Mouse (Mus musculus) MEL (cell line): Measurements from ENCODE around the gene Hmga1. TPM values are rescaled to one million over a fixed set of nuclear protein-coding genes. Genes with fewer than 3 reads are reported as not detected.

Experiments
- DNase-seq: peaks from one replicate; pipeline ENCODE4 v3.0.0; 2011; ENCODE audit warnings: low read depth, low spot score
- H3K27ac ChIP-seq: 2 replicates; pipeline ENCODE4 v1.5.1; 2012; ENCODE audit warnings: low read depth, mild to moderate bottlenecking, control low read depth, low read length, moderate library complexity; ENCODE audit not compliant: control insufficient read depth
- H3K27me3 ChIP-seq, 2 experiments: fragments of 150-350 bp in 1 of 2; sonication (generic) in 1 of 2; 2 replicates each; pipeline ENCODE4 v1.6.1; 2012; ENCODE audit warnings: low read length in 2 of 2, mild to moderate bottlenecking in 2 of 2, improper control_type of control experiment in 1 of 2, moderate library complexity in 1 of 2; ENCODE audit not compliant: insufficient read depth in 2 of 2, control insufficient read depth in 1 of 2
- H3K36me3 ChIP-seq, 2 experiments: 2 replicates each; pipeline ENCODE4 v1.6.1; 2012 to 2014; ENCODE audit warnings: low read length in 2 of 2, improper control_type of control experiment in 1 of 2, inconsistent platforms in 1 of 2, mild to moderate bottlenecking in 1 of 2; ENCODE audit not compliant: insufficient read depth in 2 of 2, control insufficient read depth in 1 of 2
- H3K4me1 ChIP-seq, 2 experiments: fragments of 150-350 bp in 1 of 2; sonication (generic) in 1 of 2; 2 replicates each; pipeline ENCODE4 v1.6.1; 2012; ENCODE audit warnings: low read length in 2 of 2, improper control_type of control experiment in 1 of 2, mild to moderate bottlenecking in 1 of 2; ENCODE audit not compliant: insufficient read depth in 2 of 2, control insufficient read depth in 1 of 2
- H3K4me3 ChIP-seq, 2 experiments: fragments of 150-350 bp in 1 of 2; sonication (generic) in 1 of 2; 2 replicates each; pipeline ENCODE4 v1.5.1; 2012; ENCODE audit warnings: low read depth in 2 of 2, low read length in 2 of 2, mild to moderate bottlenecking in 2 of 2, moderate library complexity in 2 of 2, control low read depth in 1 of 2, improper control_type of control experiment in 1 of 2; ENCODE audit not compliant: control insufficient read depth in 1 of 2, insufficient read depth in 1 of 2
- H3K79me2 ChIP-seq: 2 replicates; pipeline ENCODE4 v1.6.1; 2012; ENCODE audit warnings: mild to moderate bottlenecking, low read length, moderate library complexity; ENCODE audit not compliant: control insufficient read depth, poor library complexity, insufficient read depth
- H3K9ac ChIP-seq: 2 replicates; pipeline ENCODE4 v1.6.1; 2012; ENCODE audit warnings: low read depth, mild to moderate bottlenecking, control low read depth, low read length, moderate library complexity; ENCODE audit not compliant: control insufficient read depth, poor library complexity, severe bottlenecking
- H3K9me3 ChIP-seq: fragments of 150-350 bp; sonication (generic); replicated peaks from 2 replicates; pipeline ENCODE4 v1.6.1; 2012; ENCODE audit warnings: mild to moderate bottlenecking, low read length, improper control_type of control experiment, moderate library complexity; ENCODE audit not compliant: insufficient read depth
- BHLHE40 ChIP-seq: IDR thresholded peaks from 2 replicates; pipeline ENCODE4 v1.6.1; 2012; ENCODE audit warnings: low read depth, mild to moderate bottlenecking, inconsistent platforms, low read length, improper control_type of control experiment, borderline replicate concordance
- CHD1 ChIP-seq: IDR thresholded peaks from 2 replicates; pipeline ENCODE4 v1.6.1; 2012; ENCODE audit warnings: low read depth, mild to moderate bottlenecking, inconsistent platforms, low read length, improper control_type of control experiment
- E2F4 ChIP-seq: IDR thresholded peaks from 2 replicates; pipeline ENCODE4 v1.6.1; 2011; ENCODE audit warnings: low read depth, low read length, improper control_type of control experiment, borderline replicate concordance
- EP300 ChIP-seq, 2 experiments: IDR thresholded peaks; 2 replicates each; pipeline ENCODE4 v1.6.1; 2011; ENCODE audit warnings: improper control_type of control experiment in 2 of 2, low read length in 2 of 2, low read depth in 1 of 2, mild to moderate bottlenecking in 1 of 2
- ETS1 ChIP-seq: IDR thresholded peaks from 2 replicates; pipeline ENCODE4 v1.6.1; 2012; ENCODE audit warnings: low read depth, mild to moderate bottlenecking, inconsistent platforms, low read length, improper control_type of control experiment, moderate library complexity
- KAT2A ChIP-seq: conservative IDR thresholded peaks from 2 replicates; pipeline ENCODE4 v1.6.1; 2012; ENCODE audit warnings: low read depth, low read length, improper control_type of control experiment, inconsistent platforms
- MAZ ChIP-seq: IDR thresholded peaks from 2 replicates; pipeline ENCODE4 v1.6.1; 2012; ENCODE audit warnings: low read depth, mild to moderate bottlenecking, inconsistent platforms, low read length, improper control_type of control experiment
- MXI1 ChIP-seq: IDR thresholded peaks from 2 replicates; pipeline ENCODE4 v1.6.1; 2011; ENCODE audit warnings: mild to moderate bottlenecking, low read depth, low read length, improper control_type of control experiment
- MYB ChIP-seq: IDR thresholded peaks from 2 replicates; pipeline ENCODE4 v1.6.1; 2011; ENCODE audit warnings: mild to moderate bottlenecking, low read depth, low read length, improper control_type of control experiment
- MYC ChIP-seq: IDR thresholded peaks from 2 replicates; pipeline ENCODE4 v1.6.1; 2011; ENCODE audit warnings: low read depth, mild to moderate bottlenecking, low read length, improper control_type of control experiment, moderate library complexity
- NELFE ChIP-seq: IDR thresholded peaks from 2 replicates; pipeline ENCODE4 v1.6.1; 2011; ENCODE audit warnings: low read depth, low read length, improper control_type of control experiment
- POLR2AphosphoS2 ChIP-seq: IDR thresholded peaks from 2 replicates; pipeline ENCODE4 v1.6.1; 2011; ENCODE audit warnings: low read length, improper control_type of control experiment
- POLR2AphosphoS5 ChIP-seq: IDR thresholded peaks from 2 replicates; pipeline ENCODE4 v1.6.1; 2012; ENCODE audit warnings: low read depth, borderline replicate concordance, mild to moderate bottlenecking, inconsistent platforms, low read length, moderate library complexity, mixed read lengths
- SIN3A ChIP-seq: IDR thresholded peaks from 2 replicates; pipeline ENCODE4 v1.6.1; 2012; ENCODE audit warnings: low read length, improper control_type of control experiment, inconsistent platforms
- TBP ChIP-seq: IDR thresholded peaks from 2 replicates; pipeline ENCODE4 v1.8.0; 2011; ENCODE audit warnings: low read depth, low read length, improper control_type of control experiment
- ZMIZ1 ChIP-seq: IDR thresholded peaks from 2 replicates; pipeline ENCODE4 v1.6.1; 2012; ENCODE audit warnings: low read depth, mild to moderate bottlenecking, inconsistent platforms, low read length, improper control_type of control experiment, moderate library complexity
- ZNF384 ChIP-seq: IDR thresholded peaks from 2 replicates; pipeline ENCODE4 v1.6.1; 2012; ENCODE audit warnings: low read depth, mild to moderate bottlenecking, inconsistent platforms, low read length, improper control_type of control experiment
- polyA plus RNA-seq, 2 experiments: library from polyadenylated mRNA; stranded (reverse) in 1 of 2; unstranded in 1 of 2; fragments of >175 nt in 1 of 2; fragments of >200 nt in 1 of 2; gene quantifications; 2 replicates each; pipeline versions ENCODE4 v1.2.1 to v1.2.4; 2012; ENCODE audit warnings: low replicate concordance in 2 of 2, low read depth in 1 of 2; ENCODE audit not compliant: insufficient read length in 2 of 2, insufficient read depth in 1 of 2, missing spikeins in 1 of 2
- total RNA-seq: library from RNA; depleted of rRNA; stranded (reverse); fragments of 300-350 nt; gene quantifications from 2 replicates; pipeline ENCODE4 v1.2.3, GENCODE M21; 2012

Gene Hmga1
- total and polyA plus RNA-seq, 3 experiments = 96.0 to 112 TPM; not detected in 1

- H3K27ac ChIP-seq = no peak overlapping the region
- TF ChIP-seq ZMIZ1 (no peak), MYB (no peak), POLR2AphosphoS2 (no peak), EP300 (IDR thresholded peaks at IDR 0.05; ENCODE audit: low read depth in 1 of 2, low read length in 2 of 2) (no peak), CHD1 (no peak), KAT2A (no peak), MYC (no peak), POLR2AphosphoS5 (no peak), SIN3A (no peak)
- no peak overlapping the region for H3K4me3 ChIP-seq
- H3K27me3 ChIP-seq = no peaks in the 10 kb centered on the region
- no peaks in the 10 kb centered on the region for H3K9me3 ChIP-seq
- DNase-seq = no peak
- H3K4me1 ChIP-seq = peaks cover 2 to 25% of the 10 kb centered on the region in 2 experiments
- H3K79me2 ChIP-seq = peaks cover 53% of the 10 kb centered on the region
- peaks cover 5 to 21% of the 10 kb centered on the region in 2 experiments for H3K36me3 ChIP-seq
- peak overlapping the region; percentile 18; the same call in 1 of the 2 replicates for H3K9ac ChIP-seq
These were observed 3.3 kb downstream of the Hmga1 start for GRCm38 (mm10) chr17:27559596-27559995.

GRCm38 (mm10) chr17:27560926-27561480 lies 4.7 kb downstream of the Hmga1 start:
- DNase-seq = no peak
- TF ChIP-seq NELFE = no peak
- no peak for TF ChIP-seq KAT2A
- TF ChIP-seq MAZ = no peak
- no peak for TF ChIP-seq E2F4
- no peak overlapping the region for H3K4me3 ChIP-seq
- H3K27me3 ChIP-seq = no peaks in the 10 kb centered on the region
- peaks cover 5 to 19% of the 10 kb centered on the region in 2 experiments for H3K36me3 ChIP-seq
- no peaks in the 10 kb centered on the region for H3K9me3 ChIP-seq
- peak overlapping the region; percentile 31; the same call in 1 of the 2 replicates for H3K27ac ChIP-seq
- peaks cover 2 to 21% of the 10 kb centered on the region in 2 experiments for H3K4me1 ChIP-seq
- H3K79me2 ChIP-seq = peaks cover 48% of the 10 kb centered on the region
- H3K9ac ChIP-seq = 0 out of 2 replicates have a peak overlapping the region, but pooled peaks have one; percentile 9

- no peaks in the 10 kb centered on the region for H3K27me3 ChIP-seq
- H3K9ac ChIP-seq = peak overlapping the region; percentile 18; the same call in 1 of the 2 replicates
- peak overlapping the region; percentile 31; the same call in 1 of the 2 replicates for H3K27ac ChIP-seq
- peaks cover 5 to 22% of the 10 kb centered on the region in 2 experiments for H3K36me3 ChIP-seq
- TF ChIP-seq MYC = no peak
- no peak for TF ChIP-seq TBP
- no peak for TF ChIP-seq BHLHE40
- TF ChIP-seq SIN3A = peak; percentile 57
- TF ChIP-seq ZNF384 = 0 out of 2 replicates have a peak, but pooled peaks have one; percentile 27
- TF ChIP-seq MXI1 = peak; percentile 34; the same call in 1 of the 2 replicates
- peak; percentile 60; the same call in 1 of the 2 replicates for TF ChIP-seq ETS1
- TF ChIP-seq EP300 (IDR thresholded peaks at IDR 0.05; ENCODE audit: low read depth in 1 of 2, low read length in 2 of 2) = 0 out of 4 replicates have a peak, but pooled peaks of 1 of the 2 experiments have one; percentile 15
- H3K4me1 ChIP-seq = peaks cover 2 to 25% of the 10 kb centered on the region in 2 experiments
- peak; percentile 81 for DNase-seq
- no peaks in the 10 kb centered on the region for H3K9me3 ChIP-seq
- H3K79me2 ChIP-seq = peaks cover 41% of the 10 kb centered on the region
- no peak overlapping the region for H3K4me3 ChIP-seq
These were observed 5.7 kb downstream of the Hmga1 start for GRCm38 (mm10) chr17:27561809-27562526.
